Mouse (Mus musculus): ENCODE measurements around the gene Trappc6b. TPM values are rescaled to one million over a fixed set of nuclear protein-coding genes. Genes with fewer than 3 reads are reported as not detected.

Trappc6b gene
- polyA plus RNA-seq, 1 experiment from 2014 or later = 45.9 TPM

DNA sequence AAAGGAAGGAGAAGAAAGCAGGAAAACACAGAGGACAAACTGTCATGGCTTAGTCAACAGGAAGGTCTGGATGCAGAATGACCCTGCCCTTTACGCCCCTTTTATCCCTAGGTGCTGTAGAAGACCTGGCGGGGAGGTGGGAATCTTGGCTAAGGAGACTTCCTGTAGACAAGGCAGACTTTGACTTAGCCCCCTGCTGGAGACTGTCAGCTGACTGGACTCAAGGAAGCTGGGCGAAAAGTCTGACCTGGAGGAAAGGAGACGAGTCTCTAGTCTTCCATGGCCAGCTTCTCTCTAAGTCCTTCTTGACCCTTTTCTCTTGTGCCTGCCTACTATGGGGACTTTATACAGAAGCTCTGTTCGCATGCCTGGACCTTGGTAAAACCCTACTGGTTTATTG lies 23.2 kb upstream of the Trappc6b start:
- no peak for ATAC-seq (ENCODE audit: low read depth)
- WGBS (ENCODE audit: insufficient replicate concordance) = 52% methylated on average over 5 of the region's 5 CpGs
- H3K4me1 ChIP-seq (ENCODE audit: control insufficient read depth, low read depth, low read length) = no peaks in the 10 kb centered on the region
- H3K36me3 ChIP-seq (ENCODE audit: control insufficient read depth, insufficient read depth) = no peaks in the 10 kb centered on the region
- no peak overlapping the region for H3K4me2 ChIP-seq (ENCODE audit: low read depth, low read length)
- no peaks in the 10 kb centered on the region for H3K9me3 ChIP-seq (replicated peaks; ENCODE audit: control insufficient read depth, low read length)
- H3K9ac ChIP-seq (ENCODE audit: low read depth, low read length) = no peak overlapping the region
- H3K4me3 ChIP-seq (ENCODE audit: low read depth, low read length) = no peak overlapping the region
- H3K27me3 ChIP-seq (ENCODE audit: control insufficient read depth, insufficient read depth, low read depth, low read length) = no peaks in the 10 kb centered on the region
- H3K27ac ChIP-seq (ENCODE audit: low read length) = no peak overlapping the region

DNA sequence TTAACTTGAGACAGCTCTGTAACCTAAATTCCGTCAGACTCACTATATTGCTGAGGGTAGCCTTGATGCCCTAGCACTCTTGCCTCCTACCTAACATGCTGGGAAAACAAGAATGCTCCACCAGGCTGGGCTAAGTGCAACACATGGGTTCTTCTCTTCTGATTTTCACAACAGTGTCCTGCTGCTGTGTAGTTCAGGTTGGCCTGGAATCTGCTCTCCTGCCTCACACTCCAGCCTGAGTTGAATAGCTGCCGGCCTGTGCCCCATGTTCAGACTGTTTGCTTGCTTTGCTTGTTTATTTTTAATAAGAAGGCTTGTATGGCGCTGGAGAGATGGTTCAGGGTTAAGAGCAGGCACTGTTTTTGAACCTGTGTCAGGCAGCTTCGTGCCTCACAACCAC lies 19.2 kb upstream of the Trappc6b start:
- ATAC-seq (ENCODE audit: low read depth) = no peak
- no peak overlapping the region for H3K4me3 ChIP-seq (ENCODE audit: low read depth, low read length)
- WGBS (ENCODE audit: insufficient replicate concordance) = 75% methylated on average over 4 of the region's 4 CpGs

DNA sequence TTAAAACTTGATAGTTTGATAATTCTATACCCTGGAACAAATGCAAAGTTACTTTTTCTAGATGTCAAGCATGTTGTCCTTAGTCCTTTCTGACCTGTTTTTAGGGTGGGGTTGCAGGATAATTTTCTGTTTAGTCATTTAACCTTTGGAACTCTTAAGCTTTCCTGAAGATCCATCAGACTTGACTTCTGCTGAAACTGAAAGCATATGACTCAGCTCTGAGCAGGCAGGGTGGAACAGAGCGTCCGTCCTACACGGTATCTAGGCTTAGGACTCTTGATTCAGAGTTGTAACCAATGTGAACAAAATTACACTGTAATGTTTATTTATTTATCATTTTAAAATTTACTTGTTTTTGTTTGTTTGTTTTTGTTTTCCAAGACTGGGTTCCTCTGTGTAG lies 16.6 kb upstream of the Trappc6b start:
- Histone ChIP-seq H3K9me3 (replicated peaks; ENCODE audit: control insufficient read depth, low read length) (no peaks in the 10 kb centered on the region), H3K36me3 (ENCODE audit: control insufficient read depth, insufficient read depth) (peaks cover 2% of the 10 kb centered on the region; the same call in 1 of the 2 replicates), H3K4me1 (ENCODE audit: control insufficient read depth, low read depth, low read length) (no peaks in the 10 kb centered on the region), H3K27me3 (ENCODE audit: control insufficient read depth, insufficient read depth, low read depth, low read length) (no peaks in the 10 kb centered on the region), H3K4me3 (ENCODE audit: low read depth, low read length) (no peak overlapping the region), H3K27ac (ENCODE audit: low read length) (no peak overlapping the region), H3K4me2 (ENCODE audit: low read depth, low read length) (no peak overlapping the region), H3K9ac (ENCODE audit: low read depth, low read length) (no peak overlapping the region)
- WGBS (ENCODE audit: insufficient replicate concordance) = 75% methylated on average over 3 of the region's 3 CpGs
- no peak for ATAC-seq (ENCODE audit: low read depth)

More for the DNA sequence above, 19.2 kb upstream of the Trappc6b start:
- Histone ChIP-seq H3K27me3 (ENCODE audit: control insufficient read depth, insufficient read depth, low read depth, low read length) (no peaks in the 10 kb centered on the region), H3K4me2 (ENCODE audit: low read depth, low read length) (no peak overlapping the region), H3K9ac (ENCODE audit: low read depth, low read length) (no peak overlapping the region), H3K9me3 (replicated peaks; ENCODE audit: control insufficient read depth, low read length) (no peaks in the 10 kb centered on the region), H3K27ac (ENCODE audit: low read length) (no peak overlapping the region), H3K36me3 (ENCODE audit: control insufficient read depth, insufficient read depth) (no peaks in the 10 kb centered on the region), H3K4me1 (ENCODE audit: control insufficient read depth, low read depth, low read length) (no peaks in the 10 kb centered on the region)

DNA sequence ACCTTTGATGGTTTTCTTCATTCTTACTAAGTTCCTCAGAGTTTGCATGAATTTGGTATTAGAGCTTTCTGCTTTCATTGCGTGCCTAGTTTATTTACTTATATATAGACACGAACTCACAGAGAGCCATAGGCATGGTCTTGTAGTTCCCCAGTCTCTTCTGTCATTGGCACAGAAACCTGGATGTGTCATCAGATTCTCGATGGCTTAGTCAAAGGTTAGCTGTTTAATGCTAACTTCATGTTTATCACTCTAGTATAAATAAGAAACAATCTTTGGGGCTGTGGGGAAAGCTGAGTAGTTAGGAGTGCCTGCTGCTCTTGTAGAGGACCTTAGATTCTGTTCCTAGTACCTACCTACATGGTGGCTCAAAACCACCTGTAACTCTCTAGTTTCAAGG lies 15.7 kb upstream of the Trappc6b start:
- Histone ChIP-seq H3K9ac (ENCODE audit: low read depth, low read length) (no peak overlapping the region), H3K36me3 (ENCODE audit: control insufficient read depth, insufficient read depth) (peaks cover 9% of the 10 kb centered on the region), H3K27ac (ENCODE audit: low read length) (no peak overlapping the region), H3K4me2 (ENCODE audit: low read depth, low read length) (no peak overlapping the region), H3K9me3 (replicated peaks; ENCODE audit: control insufficient read depth, low read length) (no peaks in the 10 kb centered on the region), H3K4me3 (ENCODE audit: low read depth, low read length) (no peak overlapping the region), H3K27me3 (ENCODE audit: control insufficient read depth, insufficient read depth, low read depth, low read length) (no peaks in the 10 kb centered on the region), H3K4me1 (ENCODE audit: control insufficient read depth, low read depth, low read length) (no peaks in the 10 kb centered on the region)
- ATAC-seq (ENCODE audit: low read depth) = no peak
- 70% methylated on average over 3 of the region's 3 CpGs for WGBS (ENCODE audit: insufficient replicate concordance)

DNA sequence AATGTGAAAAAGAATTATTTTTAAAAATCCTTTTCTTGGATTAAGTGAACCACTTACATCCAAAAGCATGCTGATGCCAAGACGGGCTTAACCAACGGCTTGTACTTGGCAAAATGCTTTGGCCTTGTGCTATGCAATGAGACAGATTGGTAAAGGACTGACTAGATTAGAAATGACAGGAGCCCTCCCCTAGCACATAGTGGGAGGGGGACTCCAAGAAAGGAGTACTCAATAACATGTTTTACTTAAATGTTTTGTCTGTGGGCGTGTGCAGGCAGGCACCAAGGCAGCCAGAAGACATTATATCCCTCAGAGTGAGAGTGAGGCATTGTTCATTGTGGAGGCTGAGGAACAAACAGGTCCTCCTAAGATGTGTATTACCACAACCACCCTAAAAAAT lies 12.8 kb upstream of the Trappc6b start:
- ATAC-seq (ENCODE audit: low read depth) = no peak
- Histone ChIP-seq H3K4me3 (ENCODE audit: low read depth, low read length) (no peak overlapping the region), H3K9ac (ENCODE audit: low read depth, low read length) (no peak overlapping the region), H3K36me3 (ENCODE audit: control insufficient read depth, insufficient read depth) (peaks cover 33% of the 10 kb centered on the region), H3K27me3 (ENCODE audit: control insufficient read depth, insufficient read depth, low read depth, low read length) (no peaks in the 10 kb centered on the region), H3K4me2 (ENCODE audit: low read depth, low read length) (no peak overlapping the region), H3K9me3 (replicated peaks; ENCODE audit: control insufficient read depth, low read length) (no peaks in the 10 kb centered on the region), H3K4me1 (ENCODE audit: control insufficient read depth, low read depth, low read length) (no peaks in the 10 kb centered on the region), H3K27ac (ENCODE audit: low read length) (no peak overlapping the region)
- WGBS (ENCODE audit: insufficient replicate concordance) = 81% methylated on average over 3 of the region's 3 CpGs

DNA sequence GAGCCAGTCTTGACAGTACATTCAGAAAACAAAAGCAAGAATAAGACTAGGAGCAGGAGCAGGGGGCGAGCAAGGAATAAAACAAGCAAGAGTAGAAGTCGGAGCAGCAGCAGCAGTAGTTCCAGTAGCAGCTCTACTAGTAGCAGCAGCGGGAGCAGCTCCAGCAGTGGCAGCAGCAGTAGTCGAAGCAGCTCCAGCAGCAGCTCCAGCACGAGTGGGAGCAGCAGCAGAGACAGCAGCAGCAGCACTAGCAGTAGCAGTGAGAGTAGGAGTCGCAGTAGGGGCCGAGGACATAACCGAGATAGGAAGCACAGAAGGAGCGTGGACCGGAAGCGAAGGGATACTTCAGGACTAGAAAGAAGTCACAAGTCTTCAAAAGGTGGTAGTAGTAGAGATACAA lies 11.0 kb upstream of the Trappc6b start:
- H3K4me3 ChIP-seq (ENCODE audit: low read depth, low read length) = no peak overlapping the region
- H3K4me1 ChIP-seq (ENCODE audit: control insufficient read depth, low read depth, low read length) = peaks cover 4% of the 10 kb centered on the region
- H3K36me3 ChIP-seq (ENCODE audit: control insufficient read depth, insufficient read depth) = peaks cover 40% of the 10 kb centered on the region
- H3K27ac ChIP-seq (ENCODE audit: low read length) = no peak overlapping the region
- no peak overlapping the region for H3K4me2 ChIP-seq (ENCODE audit: low read depth, low read length)
- H3K9ac ChIP-seq (ENCODE audit: low read depth, low read length) = no peak overlapping the region
- WGBS (ENCODE audit: insufficient replicate concordance) = 86% methylated on average over 11 of the region's 11 CpGs
- no peaks in the 10 kb centered on the region for H3K9me3 ChIP-seq (replicated peaks; ENCODE audit: control insufficient read depth, low read length)
- ATAC-seq (ENCODE audit: low read depth) = no peak
- no peaks in the 10 kb centered on the region for H3K27me3 ChIP-seq (ENCODE audit: control insufficient read depth, insufficient read depth, low read depth, low read length)

DNA sequence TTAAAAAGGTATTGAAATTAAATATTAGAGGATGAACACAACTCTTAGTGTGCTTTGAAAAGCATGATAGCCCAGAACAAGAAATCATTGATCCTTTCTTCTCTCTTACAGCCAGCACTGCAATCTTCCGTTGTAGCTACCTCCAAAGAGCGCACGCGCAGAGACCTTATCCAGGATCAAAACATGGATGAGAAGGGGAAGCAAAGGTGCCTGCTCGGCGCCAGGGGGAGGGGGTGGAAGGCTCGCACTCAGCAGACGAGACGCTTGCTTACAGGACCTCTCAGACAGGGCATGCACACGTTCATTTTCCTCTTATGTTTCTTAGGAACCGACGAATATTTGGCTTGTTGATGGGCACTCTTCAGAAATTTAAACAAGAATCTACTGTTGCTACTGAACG lies 7.5 kb upstream of the Trappc6b start:
- H3K27me3 ChIP-seq (ENCODE audit: control insufficient read depth, insufficient read depth, low read depth, low read length) = no peaks in the 10 kb centered on the region
- H3K36me3 ChIP-seq (ENCODE audit: control insufficient read depth, insufficient read depth) = peaks cover 40% of the 10 kb centered on the region
- no peak overlapping the region for H3K4me3 ChIP-seq (ENCODE audit: low read depth, low read length)
- H3K4me2 ChIP-seq (ENCODE audit: low read depth, low read length) = no peak overlapping the region
- H3K9me3 ChIP-seq (replicated peaks; ENCODE audit: control insufficient read depth, low read length) = no peaks in the 10 kb centered on the region
- ATAC-seq (ENCODE audit: low read depth) = no peak
- H3K9ac ChIP-seq (ENCODE audit: low read depth, low read length) = no peak overlapping the region
- H3K27ac ChIP-seq (ENCODE audit: low read length) = no peak overlapping the region
- 85% methylated on average over 13 of the region's 13 CpGs for WGBS (ENCODE audit: insufficient replicate concordance)
- H3K4me1 ChIP-seq (ENCODE audit: control insufficient read depth, low read depth, low read length) = peaks cover 10% of the 10 kb centered on the region

DNA sequence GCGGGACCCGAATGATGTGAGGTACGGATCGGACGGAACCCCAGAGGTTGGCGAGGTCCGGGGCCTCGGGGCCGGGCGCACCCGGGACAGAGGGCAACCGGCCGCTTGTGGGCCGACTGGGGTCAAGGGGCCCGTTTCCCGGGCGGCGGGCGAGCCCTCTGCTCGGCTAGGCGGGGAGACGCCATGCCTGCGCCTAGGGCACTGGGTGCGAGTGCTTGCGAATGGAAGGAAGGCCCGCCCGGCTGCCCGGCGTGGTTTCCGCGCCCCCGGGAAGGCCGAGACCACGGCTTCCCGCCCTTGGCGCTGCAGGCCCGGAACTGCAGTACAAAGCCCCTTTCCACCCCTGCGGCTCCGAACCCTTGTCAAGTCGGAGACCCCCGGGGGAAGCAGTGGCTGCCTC lies 5.8 kb upstream of the Trappc6b start:
- under 1% methylated on average over 32 of the region's 41 CpGs for WGBS (ENCODE audit: insufficient replicate concordance)
- Histone ChIP-seq H3K4me2 (ENCODE audit: low read depth, low read length) (peak overlapping the region; percentile 92), H3K4me3 (ENCODE audit: low read depth, low read length) (peak overlapping the region; percentile 97), H3K27me3 (ENCODE audit: control insufficient read depth, insufficient read depth, low read depth, low read length) (no peaks in the 10 kb centered on the region), H3K36me3 (ENCODE audit: control insufficient read depth, insufficient read depth) (peaks cover 32% of the 10 kb centered on the region), H3K9ac (ENCODE audit: low read depth, low read length) (peak overlapping the region; percentile 98), H3K9me3 (replicated peaks; ENCODE audit: control insufficient read depth, low read length) (no peaks in the 10 kb centered on the region), H3K4me1 (ENCODE audit: control insufficient read depth, low read depth, low read length) (peaks cover 10% of the 10 kb centered on the region), H3K27ac (ENCODE audit: low read length) (peak overlapping the region; percentile 76)
- peak; percentile 15 for ATAC-seq (ENCODE audit: low read depth)

DNA sequence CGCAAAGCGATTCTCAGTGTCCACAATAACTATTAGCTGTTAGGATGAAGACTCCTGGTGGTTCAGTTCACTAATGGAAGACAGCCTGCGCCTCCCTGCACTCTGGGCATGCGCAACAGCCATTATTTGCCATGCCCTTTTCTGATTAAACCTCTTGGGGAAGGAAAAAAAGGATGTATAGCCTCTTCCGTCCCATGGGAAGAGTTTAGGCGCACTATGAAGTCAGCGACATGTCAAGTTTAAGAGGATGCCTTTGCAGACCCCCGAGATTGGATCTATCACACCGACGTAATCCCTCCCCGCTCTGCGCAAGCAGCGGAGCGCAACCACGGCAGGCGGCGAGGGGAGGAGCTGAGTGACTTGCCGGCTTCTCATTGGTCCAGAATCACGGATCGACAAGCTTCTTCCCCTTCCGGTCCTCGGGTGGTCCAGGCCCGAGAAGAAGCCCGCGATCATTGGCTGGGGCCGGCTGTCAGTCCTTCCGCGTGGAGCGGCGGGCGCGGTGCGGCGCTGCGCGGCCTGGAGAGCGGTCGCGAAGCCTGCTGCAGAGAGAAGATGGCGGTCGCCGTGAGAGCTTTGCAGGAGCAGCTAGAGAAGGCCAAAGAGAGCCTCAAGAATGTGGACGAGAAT lies 5.3 kb upstream of the Trappc6b start, which contains the start of gene Pnn:
Pnn (plus strand) TSS at position 437 of the 630 bp plus-strand sequence.
- ATAC-seq (ENCODE audit: low read depth) = peak; percentile 99
- H3K36me3 ChIP-seq (ENCODE audit: control insufficient read depth, insufficient read depth) = peaks cover 27% of the 10 kb centered on the region
- WGBS (ENCODE audit: insufficient replicate concordance) = under 1% methylated on average over 43 of the region's 43 CpGs

More for the DNA sequence above, 5.3 kb upstream of the Trappc6b start, which contains the start of gene Pnn:
- peak within 1 kb of the TSS; percentile 98 for H3K9ac ChIP-seq (ENCODE audit: low read depth, low read length)
- H3K4me1 ChIP-seq (ENCODE audit: control insufficient read depth, low read depth, low read length) = peaks cover 10% of the 10 kb centered on the region
- peak within 1 kb of the TSS; percentile 97 for H3K4me3 ChIP-seq (ENCODE audit: low read depth, low read length)
- peak within 1 kb of the TSS; percentile 92 for H3K4me2 ChIP-seq (ENCODE audit: low read depth, low read length)
- no peaks in the 10 kb centered on the region for H3K27me3 ChIP-seq (ENCODE audit: control insufficient read depth, insufficient read depth, low read depth, low read length)
- no peaks in the 10 kb centered on the region for H3K9me3 ChIP-seq (replicated peaks; ENCODE audit: control insufficient read depth, low read length)
- H3K27ac ChIP-seq (ENCODE audit: low read length) = peak within 1 kb of the TSS; percentile 81

Data from liver, embryonic 16.5 days (tissue).